Mouse (Mus musculus) limb, embryonic 14.5 days (tissue): ENCODE data around the gene Mvb12b. TPM values are rescaled to one million over a fixed set of nuclear protein-coding genes. Genes with fewer than 3 reads are reported as not detected.

Experiments
- ATAC-seq: fragments of 200-750 bp; cut with Nextera tagmentation; 2 replicates; pipeline ENCODE4 v1.8.0; 2017; ENCODE audit warnings: low read depth, moderate number of reproducible peaks, moderate TSS enrichment; ENCODE audit not compliant: low FRiP score
- DNase-seq: peaks from one replicate; pipeline ENCODE4 v3.0.0-alpha.2; 2015; ENCODE audit warnings: low spot score
- H3K27ac ChIP-seq: fragments of 300-500 bp; sonication (generic); replicated peaks from 2 replicates; pipeline ENCODE4 v1.5.1; 2014; ENCODE audit warnings: low read depth, mild to moderate bottlenecking, low read length, moderate library complexity, mixed read lengths
- H3K27me3 ChIP-seq: fragments of 300-500 bp; sonication (generic); 2 replicates; pipeline ENCODE4 v1.6.1; 2014; ENCODE audit warnings: low read length, mixed read lengths; ENCODE audit not compliant: control insufficient read depth, insufficient read depth
- H3K36me3 ChIP-seq: fragments of 300-500 bp; sonication (generic); 2 replicates; pipeline ENCODE4 v1.6.1; 2014; ENCODE audit warnings: mild to moderate bottlenecking, low read length, moderate library complexity, mixed read lengths; ENCODE audit not compliant: control insufficient read depth, insufficient read depth
- H3K4me1 ChIP-seq: fragments of 300-500 bp; sonication (generic); 2 replicates; pipeline ENCODE4 v1.6.1; 2014; ENCODE audit warnings: antibody characterized with exemption, low read length, mixed read lengths; ENCODE audit not compliant: control insufficient read depth, insufficient read depth
- H3K4me2 ChIP-seq: fragments of 300-500 bp; sonication (generic); replicated peaks from 2 replicates; pipeline ENCODE4 v1.6.1; 2014; ENCODE audit warnings: low read depth, mild to moderate bottlenecking, low read length, moderate library complexity; ENCODE audit not compliant: severe bottlenecking
- H3K4me3 ChIP-seq: fragments of 300-500 bp; sonication (generic); replicated peaks from 2 replicates; pipeline ENCODE4 v1.5.1; 2014; ENCODE audit warnings: low read length
- H3K9ac ChIP-seq: fragments of 300-500 bp; sonication (generic); 2 replicates; pipeline ENCODE4 v1.6.1; 2014; ENCODE audit warnings: mild to moderate bottlenecking, low read depth, low read length, moderate library complexity; ENCODE audit not compliant: severe bottlenecking
- H3K9me3 ChIP-seq: fragments of 300-500 bp; sonication (generic); 2 replicates; pipeline ENCODE4 v1.6.1; 2016; ENCODE audit warnings: low read length; ENCODE audit not compliant: control insufficient read depth
- POLR2A ChIP-seq: fragments of 200-500 bp; IDR thresholded peaks from 2 replicates; pipeline ENCODE4 v1.8.0; 2012; ENCODE audit warnings: inconsistent platforms, mild to moderate bottlenecking, moderate library complexity, borderline replicate concordance; ENCODE audit not compliant: insufficient read depth, insufficient read length; ENCODE audit errors: extremely low read depth
- WGBS: fragments of 180-500 bp; shearing (Covaris S2); extraction: QIAGEN DNeasy Blood & Tissue Kit; methylation state at CpG from one replicate; pipeline ENCODE4 v1.1.7; 2014; 5-methylcytosine and 5-hydroxymethylcytosine counted together
- polyA plus RNA-seq, 2 experiments: library from polyadenylated mRNA; depleted of rRNA in 1 of 2; stranded (reverse) in 1 of 2; unstranded in 1 of 2; fragments of >200 nt; fragmentation: Nextera tagmentation in 1 of 2; extraction: Ambion mirVana in 1 of 2; gene quantifications; 2 replicates each; pipeline versions ENCODE4 v1.2.1 to v1.2.3; 2012 to 2014

Mvb12b gene
- polyA plus RNA-seq, 2 experiments, result 17.5 to 26.6 TPM

GRCm38 (mm10) chr2:33895829-33896228 lies 8.1 kb upstream of the Mvb12b start:
- ATAC-seq (no peak), DNase-seq (no peak)
- Histone ChIP-seq H3K9ac (no peak overlapping the region), H3K36me3 (no peaks in the 10 kb centered on the region), H3K27me3 (no peaks in the 10 kb centered on the region), H3K9me3 (no peaks in the 10 kb centered on the region), H3K27ac (no peak overlapping the region), H3K4me2 (no peak overlapping the region), H3K4me1 (no peaks in the 10 kb centered on the region), H3K4me3 (no peak overlapping the region)
- TF ChIP-seq POLR2A, result no peak
- WGBS, result 83% methylated on average over 3 of the region's 3 CpGs

GRCm38 (mm10) chr2:33893151-33893550 lies 5.4 kb upstream of the Mvb12b start:
- no peak overlapping the region for H3K4me2 ChIP-seq
- no peaks in the 10 kb centered on the region for H3K27me3 ChIP-seq
- no peak for TF ChIP-seq POLR2A
- no peaks in the 10 kb centered on the region for H3K4me1 ChIP-seq
- no peak overlapping the region for H3K9ac ChIP-seq
- DNase-seq, result no peak
- H3K4me3 ChIP-seq, result no peak overlapping the region
- no peaks in the 10 kb centered on the region for H3K36me3 ChIP-seq
- WGBS, result 88% methylated on average over 3 of the region's 3 CpGs
- H3K9me3 ChIP-seq, result no peaks in the 10 kb centered on the region
- ATAC-seq, result no peak
- no peak overlapping the region for H3K27ac ChIP-seq

GRCm38 (mm10) chr2:33892354-33892753 lies 4.6 kb upstream of the Mvb12b start:
- Histone ChIP-seq H3K4me2 (no peak overlapping the region), H3K36me3 (no peaks in the 10 kb centered on the region), H3K4me1 (peaks cover 5% of the 10 kb centered on the region), H3K9ac (no peak overlapping the region), H3K4me3 (no peak overlapping the region), H3K27me3 (no peaks in the 10 kb centered on the region), H3K27ac (no peak overlapping the region), H3K9me3 (no peaks in the 10 kb centered on the region)
- 60% methylated on average over 7 of the region's 7 CpGs for WGBS
- DNase-seq (no peak), ATAC-seq (no peak)
- TF ChIP-seq POLR2A, result no peak

- no peaks in the 10 kb centered on the region for H3K9me3 ChIP-seq
- ATAC-seq, result no peak
- H3K9ac ChIP-seq, result peak overlapping the region; percentile 98
- H3K4me1 ChIP-seq, result peaks cover 23% of the 10 kb centered on the region
- no peaks in the 10 kb centered on the region for H3K27me3 ChIP-seq
- H3K4me2 ChIP-seq, result peak overlapping the region; percentile 89
- no peak for DNase-seq
- H3K36me3 ChIP-seq, result no peaks in the 10 kb centered on the region
- peak overlapping the region; percentile 77 for H3K4me3 ChIP-seq
- TF ChIP-seq POLR2A, result no peak
- 47% methylated on average over 6 of the region's 6 CpGs for WGBS
- peak overlapping the region; percentile 85 for H3K27ac ChIP-seq
Observed at GRCm38 (mm10) chr2:33888100-33888385, 297 bp upstream of the Mvb12b start.

- TF ChIP-seq POLR2A, result no peak
- Histone ChIP-seq H3K4me1 (peaks cover 23% of the 10 kb centered on the region), H3K4me3 (peak overlapping the region; percentile 77), H3K27ac (peak overlapping the region; percentile 85), H3K27me3 (no peaks in the 10 kb centered on the region), H3K9me3 (no peaks in the 10 kb centered on the region), H3K4me2 (peak overlapping the region; percentile 89), H3K9ac (peak overlapping the region; percentile 98), H3K36me3 (no peaks in the 10 kb centered on the region)
- WGBS, result 8% methylated on average over 30 of the region's 51 CpGs
- peak; percentile 50 for ATAC-seq
- DNase-seq, result no peak
Observed at GRCm38 (mm10) chr2:33886386-33887327, 1.1 kb downstream of the Mvb12b start.
